ENCODE assay signal across 8 mouse cellular contexts in genomic region chrX:96096513-96097210, GRCm38 (mm10). TPM values are rescaled to one million over a fixed set of nuclear protein-coding genes. Genes with fewer than 3 reads are reported as not detected.
A peak's percentile ranks its signal among the peaks of the same experiment; 100 is the strongest.
DNase-seq lines count a peak whose midpoint lies in the region; ATAC-seq and TF ChIP-seq lines count a peak whose summit lies in the region.

No protein-coding gene starts in this region.

- peak overlapping the region; percentile 48 for H3K4me3 ChIP-seq in left cerebral cortex, adult 2 months
- peak overlapping the region; percentile 78 for H3K4me3 ChIP-seq in heart, embryonic 12.5 days
- peak overlapping the region; percentile 50 for H3K4me3 ChIP-seq in kidney, postnatal 0 days (replicated peaks; ENCODE audit: low read depth, low read length)
- peak overlapping the region; percentile 67 for H3K4me3 ChIP-seq in macrophage (ENCODE audit: inconsistent target)

- no peak for TF ChIP-seq CTCF in left cerebral cortex, adult 2 months (IDR thresholded peaks at IDR 0.05)
- no peak for TF ChIP-seq CTCF in kidney, postnatal 0 days (IDR thresholded peaks at IDR 0.05; ENCODE audit: low read depth)

- no peak for DNase-seq in left cerebral cortex, adult 2 months (ENCODE audit: extremely low spot score in 1 of 2, low spot score in 2 of 2)
- DNase-seq in left cerebral cortex, adult 18-20 months (ENCODE audit: low spot score in 2 of 2), result no peak
- peak; percentile 71 for DNase-seq in embryo, embryonic 10.5 days (ENCODE audit: low spot score)
- DNase-seq in kidney, postnatal 0 days (ENCODE audit: low spot score), result peak; percentile 23
- peak; percentile 50 to 58 for DNase-seq in spleen, adult 18-20 months
- no peak for DNase-seq in cerebellum, adult 9-10 months

- H3K4me2 ChIP-seq in heart, embryonic 12.5 days, result peak overlapping the region; percentile 69
- peak overlapping the region; percentile 60 for H3K4me2 ChIP-seq in kidney, postnatal 0 days (ENCODE audit: low read length)

- no peaks in the 10 kb centered on the region for H3K36me3 ChIP-seq in heart, embryonic 12.5 days
- no peaks in the 10 kb centered on the region for H3K36me3 ChIP-seq in kidney, postnatal 0 days (ENCODE audit: insufficient read depth, low read length)
- no peaks in the 10 kb centered on the region for H3K36me3 ChIP-seq in macrophage (ENCODE audit: inconsistent target)

- H3K79me2 ChIP-seq in macrophage (ENCODE audit: inconsistent target), result peaks cover 56% of the 10 kb centered on the region

- peak; percentile 78 for ATAC-seq in heart, embryonic 12.5 days (ENCODE audit: insufficient number of reproducible peaks, low FRiP score)
- peak; percentile 47; the same call in 1 of the 2 replicates for ATAC-seq in kidney, postnatal 0 days (replicated peaks; ENCODE audit: low FRiP score, low read depth)

- intact Hi-C loops in left cerebral cortex, adult 2 months (cut with DNase I), result loop anchor here (10.0 kb wide), 1 partner anchor 72 kb away; no protein-coding TSS in a partner anchor

- no peaks in the 10 kb centered on the region for H3K9me3 ChIP-seq in heart, embryonic 12.5 days (replicated peaks)
- no peaks in the 10 kb centered on the region for H3K9me3 ChIP-seq in kidney, postnatal 0 days (replicated peaks; ENCODE audit: low read length)

- WGBS in heart, embryonic 12.5 days, result 18% methylated on average over 15 of the region's 15 CpGs
- 24% methylated on average over 15 of the region's 15 CpGs for WGBS in kidney, postnatal 0 days
- 18% methylated on average over 13 of the region's 15 CpGs for WGBS in macrophage (ENCODE audit: missing documents)

- H3K9ac ChIP-seq in heart, embryonic 12.5 days, result peak overlapping the region; percentile 82
- peak overlapping the region; percentile 66 for H3K9ac ChIP-seq in kidney, postnatal 0 days (ENCODE audit: low read depth, low read length)

- peak overlapping the region; percentile 57 for H3K27ac ChIP-seq in left cerebral cortex, adult 2 months
- peak overlapping the region; percentile 90 for H3K27ac ChIP-seq in heart, embryonic 12.5 days (ENCODE audit: poor library complexity, severe bottlenecking)
- peak overlapping the region; percentile 78; the same call in 1 of the 2 replicates for H3K27ac ChIP-seq in kidney, postnatal 0 days
- peak overlapping the region; percentile 87 for H3K27ac ChIP-seq in macrophage

- peaks cover 16% of the 10 kb centered on the region for H3K4me1 ChIP-seq in heart, embryonic 12.5 days (replicated peaks)
- no peaks in the 10 kb centered on the region for H3K4me1 ChIP-seq in kidney, postnatal 0 days (replicated peaks; ENCODE audit: insufficient read depth, low read length)

- H3K27me3 ChIP-seq in heart, embryonic 12.5 days (replicated peaks), result no peaks in the 10 kb centered on the region
- no peaks in the 10 kb centered on the region for H3K27me3 ChIP-seq in kidney, postnatal 0 days (ENCODE audit: insufficient read depth, low read length)

RNA-seq across cellular contexts. Expression of gene Msn, which starts 0.8 kb away (rescaled TPM):
- total RNA-seq in left cerebral cortex, adult 2 months (2021), result 10 to 100 TPM; 18.6 to 20.0 TPM
- total RNA-seq in left cerebral cortex, adult 18-20 months (2021), result 10 to 100 TPM; 18.6 to 20.2 TPM
- 222 and 235 TPM in 2 replicates for polyA plus RNA-seq in heart, embryonic 12.5 days (2016; fragmentation: Nextera tagmentation; extraction: Ambion mirVana)
- 107 and 113 TPM in 2 replicates for polyA plus RNA-seq in kidney, postnatal 0 days (2015; fragmentation: Nextera tagmentation; extraction: Ambion mirVana)
- total RNA-seq in macrophage (2018; cell fraction: chromatin; rRNA removed), result 1,000 to 10,000 TPM in 2 of 26 experiments, 100 to 1,000 TPM in 24; 166 to 1,263 (median 461) TPM
- 100 to 1,000 TPM; 404 to 776 (median 572) TPM for total RNA-seq in macrophage (2018; cell fraction: cytosol; rRNA removed)
- 1,000 to 10,000 TPM in 3 of 26 experiments, 100 to 1,000 TPM in 23; 289 to 1,349 (median 715) TPM for total RNA-seq in macrophage (2018; cell fraction: nucleus; rRNA removed)
- polyA plus RNA-seq in macrophage (2018), result 338 to 532 TPM (median 499 TPM) in 3 replicates

Comparison
In these comparisons a context has a peak if more than half of its experiments do, and no peak if none do; other contexts are left out.
1. DNase-seq: peak in embryo, embryonic 10.5 days (single experiment), kidney, postnatal 0 days (single experiment) and spleen, adult 18-20 months (2 of 2); none in left cerebral cortex, adult 2 months (0 of 2), left cerebral cortex, adult 18-20 months (0 of 2) and cerebellum, adult 9-10 months (single experiment).
2. Peak in every context shown above with its lines, with median percentiles within 50 percentile points of each other: H3K27ac ChIP-seq and H3K4me3 ChIP-seq.